Mouse (Mus musculus) lung, embryonic 16.5 days (tissue): ENCODE measurements around the gene Nup54. TPM values are rescaled to one million over a fixed set of nuclear protein-coding genes. Genes with fewer than 3 reads are reported as not detected.

Experiments
- ATAC-seq: fragments of 200-750 bp; cut with Nextera tagmentation; 2 replicates; pipeline ENCODE4 v1.8.0; 2017; ENCODE audit warnings: low read depth, mild to moderate bottlenecking, moderate library complexity
- H3K27ac ChIP-seq: fragments of 300-500 bp; sonication (generic); 2 replicates; pipeline ENCODE4 v1.5.1; 2014; ENCODE audit warnings: mild to moderate bottlenecking, control low read depth, low read length
- H3K27me3 ChIP-seq: fragments of 300-500 bp; sonication (generic); 2 replicates; pipeline ENCODE4 v1.6.1; 2014; ENCODE audit warnings: low read depth, low read length, mixed read lengths; ENCODE audit not compliant: control insufficient read depth, insufficient read depth
- H3K36me3 ChIP-seq: fragments of 300-500 bp; sonication (generic); 2 replicates; pipeline ENCODE4 v1.6.1; 2014; ENCODE audit warnings: low read length; ENCODE audit not compliant: control insufficient read depth, insufficient read depth
- H3K4me1 ChIP-seq: fragments of 300-500 bp; sonication (generic); replicated peaks from 2 replicates; pipeline ENCODE4 v1.6.1; 2014; ENCODE audit warnings: low read length, mixed read lengths; ENCODE audit not compliant: control insufficient read depth, insufficient read depth
- H3K4me2 ChIP-seq: fragments of 300-500 bp; sonication (generic); 2 replicates; pipeline ENCODE4 v1.6.1; 2014; ENCODE audit warnings: low read depth, low read length, control low read depth
- H3K4me3 ChIP-seq: fragments of 300-500 bp; sonication (generic); 2 replicates; pipeline ENCODE4 v1.5.1; 2014; ENCODE audit warnings: mild to moderate bottlenecking, low read length, control low read depth
- H3K9ac ChIP-seq: fragments of 300-500 bp; sonication (generic); 2 replicates; pipeline ENCODE4 v1.6.1; 2014; ENCODE audit warnings: low read length, control low read depth
- H3K9me3 ChIP-seq: fragments of 300-500 bp; sonication (generic); 2 replicates; pipeline ENCODE4 v1.6.1; 2016; ENCODE audit warnings: low read length; ENCODE audit not compliant: control insufficient read depth
- WGBS: fragments of 180-500 bp; shearing (Covaris S2); extraction: QIAGEN DNeasy Blood & Tissue Kit; methylation state at CpG from one replicate; pipeline ENCODE4 v1.1.7; 2014; 5-methylcytosine and 5-hydroxymethylcytosine counted together
- polyA plus RNA-seq: library from polyadenylated mRNA; unstranded; fragments of >200 nt; fragmentation: Nextera tagmentation; extraction: Ambion mirVana; gene quantifications from 2 replicates; pipeline ENCODE4 v1.2.1, GENCODE M21; 2015

Nup54 gene
- polyA plus RNA-seq, 1 experiment from 2014 or later = 57.3 TPM

- no peak overlapping the region for H3K4me2 ChIP-seq
- H3K9ac ChIP-seq = no peak overlapping the region
- no peaks in the 10 kb centered on the region for H3K4me1 ChIP-seq
- 68% methylated on average over 2 of the region's 2 CpGs for WGBS
- H3K4me3 ChIP-seq = no peak overlapping the region
- ATAC-seq = no peak
- no peaks in the 10 kb centered on the region for H3K27me3 ChIP-seq
- H3K27ac ChIP-seq = no peak overlapping the region
- peaks cover 9% of the 10 kb centered on the region for H3K36me3 ChIP-seq
- no peaks in the 10 kb centered on the region for H3K9me3 ChIP-seq
Observed at GRCm38 (mm10) chr5:92457410-92457809, 22.4 kb upstream of the Nup54 start.

GRCm38 (mm10) chr5:92452876-92453275, 17.9 kb upstream of the Nup54 start:
- ATAC-seq = no peak
- Histone ChIP-seq H3K9ac (no peak overlapping the region), H3K4me1 (no peaks in the 10 kb centered on the region), H3K4me2 (no peak overlapping the region), H3K27me3 (no peaks in the 10 kb centered on the region), H3K4me3 (no peak overlapping the region), H3K9me3 (no peaks in the 10 kb centered on the region), H3K27ac (no peak overlapping the region), H3K36me3 (peaks cover 17% of the 10 kb centered on the region)
- 92% methylated on average over 5 of the region's 5 CpGs for WGBS

GRCm38 (mm10) chr5:92446736-92447135, 11.7 kb upstream of the Nup54 start:
- no peak overlapping the region for H3K27ac ChIP-seq
- H3K9me3 ChIP-seq = no peaks in the 10 kb centered on the region
- ATAC-seq = no peak
- H3K9ac ChIP-seq = no peak overlapping the region
- peaks cover 17% of the 10 kb centered on the region for H3K36me3 ChIP-seq
- H3K4me3 ChIP-seq = no peak overlapping the region
- WGBS = 89% methylated on average over 5 of the region's 5 CpGs
- no peaks in the 10 kb centered on the region for H3K4me1 ChIP-seq
- no peak overlapping the region for H3K4me2 ChIP-seq
- no peaks in the 10 kb centered on the region for H3K27me3 ChIP-seq

- Histone ChIP-seq H3K4me2 (no peak overlapping the region), H3K9me3 (no peaks in the 10 kb centered on the region), H3K9ac (no peak overlapping the region), H3K27ac (no peak overlapping the region), H3K27me3 (no peaks in the 10 kb centered on the region), H3K36me3 (peaks cover 12% of the 10 kb centered on the region), H3K4me3 (no peak overlapping the region), H3K4me1 (no peaks in the 10 kb centered on the region)
- WGBS = 89% methylated on average over 2 of the region's 2 CpGs
- no peak for ATAC-seq
Observed at GRCm38 (mm10) chr5:92445016-92445415, 10.0 kb upstream of the Nup54 start.

GRCm38 (mm10) chr5:92442914-92443313, 7.9 kb upstream of the Nup54 start:
- H3K27ac ChIP-seq = no peak overlapping the region
- no peaks in the 10 kb centered on the region for H3K9me3 ChIP-seq
- H3K36me3 ChIP-seq = peaks cover 7% of the 10 kb centered on the region
- no peak overlapping the region for H3K4me2 ChIP-seq
- ATAC-seq = no peak
- H3K9ac ChIP-seq = no peak overlapping the region
- WGBS = 21% methylated on average over 7 of the region's 7 CpGs
- H3K27me3 ChIP-seq = no peaks in the 10 kb centered on the region
- no peaks in the 10 kb centered on the region for H3K4me1 ChIP-seq
- H3K4me3 ChIP-seq = no peak overlapping the region

GRCm38 (mm10) chr5:92441494-92441893, 6.5 kb upstream of the Nup54 start:
- H3K9me3 ChIP-seq = no peaks in the 10 kb centered on the region
- ATAC-seq = no peak
- 64% methylated on average over 5 of the region's 5 CpGs for WGBS
- no peak overlapping the region for H3K9ac ChIP-seq
- no peaks in the 10 kb centered on the region for H3K27me3 ChIP-seq
- H3K4me1 ChIP-seq = no peaks in the 10 kb centered on the region
- H3K4me2 ChIP-seq = no peak overlapping the region
- no peak overlapping the region for H3K4me3 ChIP-seq
- H3K27ac ChIP-seq = no peak overlapping the region
- H3K36me3 ChIP-seq = 0 out of 2 replicates have a peak, but pooled peaks cover 2% of the 10 kb centered on the region

GRCm38 (mm10) chr5:92438540-92438939, 3.5 kb upstream of the Nup54 start:
- ATAC-seq = no peak
- WGBS = 69% methylated on average over 8 of the region's 8 CpGs
- no peaks in the 10 kb centered on the region for H3K27me3 ChIP-seq
- no peak overlapping the region for H3K4me3 ChIP-seq
- H3K9ac ChIP-seq = no peak overlapping the region
- H3K4me1 ChIP-seq = peaks cover 4% of the 10 kb centered on the region; the same call in 1 of the 2 replicates
- H3K27ac ChIP-seq = no peak overlapping the region
- no peaks in the 10 kb centered on the region for H3K9me3 ChIP-seq
- H3K4me2 ChIP-seq = no peak overlapping the region
- no peaks in the 10 kb centered on the region for H3K36me3 ChIP-seq

GRCm38 (mm10) chr5:92434571-92434985, 441 bp downstream of the Nup54 start:
- no peaks in the 10 kb centered on the region for H3K27me3 ChIP-seq
- H3K4me2 ChIP-seq = peak overlapping the region; percentile 96
- H3K9me3 ChIP-seq = no peaks in the 10 kb centered on the region
- WGBS = 0% methylated on average over 18 of the region's 39 CpGs
- H3K36me3 ChIP-seq = peaks cover 2% of the 10 kb centered on the region; the same call in 1 of the 2 replicates
- peaks cover 8% of the 10 kb centered on the region; the same call in 1 of the 2 replicates for H3K4me1 ChIP-seq
- H3K27ac ChIP-seq = peak overlapping the region; percentile 87
- peak overlapping the region; percentile 93 for H3K9ac ChIP-seq
- peak overlapping the region; percentile 83 for H3K4me3 ChIP-seq
- peak; percentile 74 for ATAC-seq

GRCm38 (mm10) chr5:92434070-92434469, 949 bp downstream of the Nup54 start:
- peaks cover 8% of the 10 kb centered on the region; the same call in 1 of the 2 replicates for H3K4me1 ChIP-seq
- H3K4me2 ChIP-seq = peak overlapping the region; percentile 96
- no peak overlapping the region for H3K27ac ChIP-seq
- H3K27me3 ChIP-seq = no peaks in the 10 kb centered on the region
- peaks cover 4% of the 10 kb centered on the region; the same call in 1 of the 2 replicates for H3K36me3 ChIP-seq
- under 1% methylated on average over 12 of the region's 12 CpGs for WGBS
- ATAC-seq = no peak
- no peaks in the 10 kb centered on the region for H3K9me3 ChIP-seq
- H3K9ac ChIP-seq = peak overlapping the region; percentile 93
- H3K4me3 ChIP-seq = peak overlapping the region; percentile 83

GRCm38 (mm10) chr5:92431611-92432010, 3.4 kb downstream of the Nup54 start:
- no peak for ATAC-seq
- Histone ChIP-seq H3K4me1 (peaks cover 8% of the 10 kb centered on the region; the same call in 1 of the 2 replicates), H3K9me3 (no peaks in the 10 kb centered on the region), H3K36me3 (peaks cover 18% of the 10 kb centered on the region), H3K27ac (no peak overlapping the region), H3K4me3 (no peak overlapping the region), H3K9ac (no peak overlapping the region), H3K4me2 (no peak overlapping the region), H3K27me3 (no peaks in the 10 kb centered on the region)
- 69% methylated on average over 7 of the region's 7 CpGs for WGBS
